ENCODE assay signal across 17 mouse cellular contexts in the genomic region with DNA sequence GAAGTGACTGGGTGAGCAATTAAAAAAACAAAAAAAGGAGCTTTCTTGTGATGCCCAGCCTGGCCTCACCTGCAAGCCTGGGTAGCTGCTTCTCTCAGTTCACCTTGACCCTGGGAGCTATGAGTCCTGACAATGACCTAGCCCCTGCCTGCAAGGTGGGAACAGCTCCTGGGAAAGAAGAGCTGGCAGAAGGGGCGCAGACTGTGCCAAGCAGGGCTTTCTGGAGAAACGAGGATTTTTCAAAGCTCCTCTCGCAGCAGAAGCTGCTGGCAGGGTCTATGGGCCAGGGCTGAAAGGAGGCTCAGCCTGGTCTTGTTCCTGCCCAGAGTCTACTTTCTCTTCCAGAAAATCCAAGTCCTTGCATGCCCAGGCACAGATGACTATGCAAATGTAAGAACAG.
A peak's percentile ranks its signal among the peaks of the same experiment; 100 is the strongest.
DNase-seq lines count a peak whose midpoint lies in the region; ATAC-seq lines count a peak whose summit lies in the region.
"Had no signal": no experiment of that assay in that cellular context is flagged by ENCODE, and none has a peak within 500 bp of the region (broad histone marks: within the 10 kb centered on the region; RNA-seq: fewer than 3 reads in every experiment).

No protein-coding gene starts in this region.

- DNase-seq in heart, adult 11 months = peak; percentile 64
- DNase-seq in heart, postnatal 10 days = no peak
- DNase-seq in cerebellum, adult 9-10 months = peak; percentile 68
- DNase-seq in cerebellum, postnatal 25 days = peak; percentile 61 to 62
- DNase-seq in thymus, postnatal 14 days = no peak
- no peak for DNase-seq in frontal cortex, postnatal 14 days (ENCODE audit: low spot score in 2 of 2)
- DNase-seq: forebrain, postnatal 0 days; kidney, adult 18-20 months; kidney, postnatal 14 days; lung, adult 18-20 months; lung, postnatal 14 days; right cerebral cortex, postnatal 14 days; spleen, adult 18-20 months had no signal

- no peaks in the 10 kb centered on the region for H3K27me3 ChIP-seq in midbrain, embryonic 16.5 days (ENCODE audit: control insufficient read depth, insufficient read depth, low read depth, low read length)
- H3K27me3 ChIP-seq in midbrain, embryonic 15.5 days (replicated peaks) = no peaks in the 10 kb centered on the region

- 88% methylated on average over 3 of the region's 3 CpGs for WGBS in midbrain, embryonic 16.5 days
- WGBS in midbrain, embryonic 15.5 days = 78% methylated on average over 3 of the region's 3 CpGs

- H3K4me1 ChIP-seq in midbrain, embryonic 16.5 days (ENCODE audit: control insufficient read depth, insufficient read depth, low read length) = peaks cover 5% of the 10 kb centered on the region
- H3K4me1 ChIP-seq in midbrain, embryonic 15.5 days = peaks cover 8% of the 10 kb centered on the region

- no peaks in the 10 kb centered on the region for H3K9me3 ChIP-seq in midbrain, embryonic 16.5 days (replicated peaks; ENCODE audit: control insufficient read depth, low read length, poor library complexity, severe bottlenecking)
- H3K9me3 ChIP-seq in midbrain, embryonic 15.5 days = no peaks in the 10 kb centered on the region
- H3K9me3 ChIP-seq: heart, embryonic 10.5 days had no signal

- intact Hi-C loops in heart, postnatal 10 days (cut with DNase I) = no loop called here

- no peak overlapping the region for H3K9ac ChIP-seq in midbrain, embryonic 16.5 days (ENCODE audit: low read depth, low read length)
- H3K9ac ChIP-seq in midbrain, embryonic 15.5 days = no peak overlapping the region
- H3K9ac ChIP-seq: forebrain, postnatal 0 days had no signal

- no peak for ATAC-seq in midbrain, embryonic 16.5 days
- ATAC-seq in midbrain, embryonic 15.5 days (replicated peaks) = no peak
- ATAC-seq: forebrain, postnatal 0 days had no signal

- H3K4me3 ChIP-seq in midbrain, embryonic 16.5 days (ENCODE audit: low read depth, low read length) = no peak overlapping the region
- H3K4me3 ChIP-seq in midbrain, embryonic 15.5 days = no peak overlapping the region
- H3K4me3 ChIP-seq: heart, embryonic 10.5 days had no signal

- no peak overlapping the region for H3K4me2 ChIP-seq in midbrain, embryonic 16.5 days (ENCODE audit: low read length)
- H3K4me2 ChIP-seq in midbrain, embryonic 15.5 days = no peak overlapping the region
- H3K4me2 ChIP-seq: liver, embryonic 11.5 days had no signal

- H3K36me3 ChIP-seq in midbrain, embryonic 16.5 days (ENCODE audit: control insufficient read depth, insufficient read depth, low read length) = no peaks in the 10 kb centered on the region
- H3K36me3 ChIP-seq in midbrain, embryonic 15.5 days (replicated peaks) = no peaks in the 10 kb centered on the region
- H3K36me3 ChIP-seq: heart, embryonic 10.5 days had no signal

- H3K27ac ChIP-seq in midbrain, embryonic 16.5 days (ENCODE audit: low read length) = peak overlapping the region; percentile 22; the same call in 1 of the 2 replicates
- no peak overlapping the region for H3K27ac ChIP-seq in midbrain, embryonic 15.5 days
- H3K27ac ChIP-seq: heart, embryonic 10.5 days had no signal

Comparison
In these comparisons a context has a peak if more than half of its experiments do, and no peak if none do; other contexts are left out.
1. DNase-seq: peak in heart, adult 11 months (single experiment), cerebellum, adult 9-10 months (single experiment) and cerebellum, postnatal 25 days (2 of 2); none in heart, postnatal 10 days (0 of 2), thymus, postnatal 14 days (single experiment) and frontal cortex, postnatal 14 days (0 of 2).